Mouse (Mus musculus) left cerebral cortex, postnatal 36 days (tissue): ENCODE measurements around the gene Lxn. TPM values are rescaled to one million over a fixed set of nuclear protein-coding genes. Genes with fewer than 3 reads are reported as not detected.

Experiments
- DNase-seq, 2 experiments: peaks; one replicate each; pipeline ENCODE4 v3.0.0; 2021 to 2022; ENCODE audit warnings: low spot score in 2 of 2, mixed read lengths in 1 of 2
- intact Hi-C: fragments of 180-260 bp; cut with DNase I; formaldehyde crosslinking; loops from one replicate; pipeline ENCODE4 v1.15.1; 2025
- total RNA-seq, 2 experiments: library from RNA; stranded (reverse); gene quantifications; 2 replicates each; pipeline ENCODE4 v1.2.3; 2021

Gene Lxn
- total RNA-seq, 2 experiments from 2014 or later: 34.9 to 39.4 TPM

- no peak for DNase-seq
- intact Hi-C loops: no loop called here
These were observed 725 bp downstream of the Lxn start for GRCm38 (mm10) chr3:67463001-67463400.

- intact Hi-C loops: no loop called here
- DNase-seq: no peak
These were observed 1.1 kb downstream of the Lxn start for GRCm38 (mm10) chr3:67462578-67462977.

- DNase-seq: no peak
- intact Hi-C loops: no loop called here
These were observed 1.7 kb downstream of the Lxn start for GRCm38 (mm10) chr3:67462015-67462414.

- no peak for DNase-seq
- intact Hi-C loops: no loop called here
These were observed 3.8 kb downstream of the Lxn start for GRCm38 (mm10) chr3:67459881-67460280.

- DNase-seq: no peak
- intact Hi-C loops: no loop called here
These were observed 13.0 kb downstream of the Lxn start for GRCm38 (mm10) chr3:67450601-67451210.

GRCm38 (mm10) chr3:67449660-67450059 is 14.1 kb downstream of the Lxn start:
- intact Hi-C loops: no loop called here
- DNase-seq: peak in 1 of 2 experiments; percentile 27

- DNase-seq: no peak
- intact Hi-C loops: no loop called here
These were observed 16.6 kb downstream of the Lxn start for GRCm38 (mm10) chr3:67447143-67447542.

GRCm38 (mm10) chr3:67434011-67434410 is 29.7 kb downstream of the Lxn start:
- no peak for DNase-seq
- intact Hi-C loops: no loop called here

GRCm38 (mm10) chr3:67429999-67430380 is 33.7 kb downstream of the Lxn start, which contains the start of gene Gfm1:
TSS of gene Gfm1 (plus strand) at chr3:67430096.
- intact Hi-C loops: no loop called here
- peak; percentile 88 to 89 for DNase-seq

- intact Hi-C loops: no loop called here
- DNase-seq: no peak
These were observed 34.3 kb downstream of the Lxn start for GRCm38 (mm10) chr3:67429338-67429998.

Other genes with a start within 250 kb of the Lxn start
- gene Mlf1, start 89.8 kb downstream of the Lxn start, total RNA-seq: 1 to 10 TPM in 1 of 2 experiments, under 1 TPM in 1; 1.00 to 1.2 TPM
- not detected for gene Gm17402, start 88.8 kb downstream of the Lxn start, total RNA-seq
- gene Gfm1, start 33.8 kb downstream of the Lxn start, total RNA-seq: 10 to 100 TPM; 50.9 to 52.1 TPM
- 1 to 10 TPM; 1.9 to 2.0 TPM for gene Rarres1, start 51.6 kb upstream of the Lxn start, total RNA-seq
- gene Mfsd1, start 118.8 kb upstream of the Lxn start, total RNA-seq: 10 to 100 TPM; 32.5 to 37.4 TPM